Mouse (Mus musculus) kidney, postnatal 36 days (tissue): ENCODE measurements at regions not wholly inside any gene's neighbourhood (a gene's known extent, or its start where the extent isn't known, plus 50 kb on each side); places are given as distances from the start of the nearest gene placed in this dataset.
"Not testable (repeated sequence)": the region's sequence is repeated elsewhere in the genome, so short reads cannot be mapped to it uniquely, and the experiment has no call there.

ENCODE experiments used
- DNase-seq, 2 experiments: peaks; one replicate each; pipeline ENCODE4 v3.0.0; 2021 to 2022; ENCODE audit warnings: mixed read lengths in 2 of 2

DNA sequence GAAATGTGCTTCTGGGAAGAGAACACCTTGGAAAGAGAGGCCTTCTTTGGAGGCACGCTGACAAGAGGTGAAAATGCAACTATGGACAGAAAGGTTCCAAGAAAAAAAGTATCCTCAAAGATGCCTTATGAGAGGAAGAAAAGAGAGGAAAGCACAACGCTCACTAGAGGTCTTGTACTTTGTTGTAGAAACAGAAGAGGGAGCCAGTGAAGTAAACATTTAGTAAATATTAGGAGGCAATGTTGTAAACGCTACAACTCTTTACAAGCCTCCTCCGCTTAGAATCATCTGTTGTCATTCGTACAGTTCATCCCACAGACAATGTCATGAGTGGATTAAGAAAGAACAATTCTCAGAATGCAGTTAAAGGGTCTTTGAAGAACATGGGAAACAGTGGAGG is 77.4 kb downstream of the Tfpi2 start:
- DNase-seq = peak in 1 of 2 experiments; percentile 7

DNA sequence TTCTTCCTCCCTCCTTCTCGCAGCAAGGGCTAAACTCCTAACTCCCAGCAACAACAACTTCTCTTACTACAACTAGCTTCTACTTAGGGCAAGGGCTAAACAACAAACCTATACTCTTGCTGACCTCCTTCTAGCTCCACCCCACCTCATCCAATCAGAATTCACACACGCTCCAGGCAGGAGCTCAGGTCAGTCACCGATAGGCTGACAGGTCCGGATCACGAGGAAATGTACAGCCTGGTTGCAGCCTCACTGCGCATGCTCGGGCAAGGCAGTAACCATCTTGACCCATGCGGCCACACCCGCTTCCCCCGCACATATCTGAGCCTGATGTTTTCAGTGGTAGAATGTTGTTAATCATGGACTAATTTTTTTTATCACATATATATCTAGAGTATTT is 84.0 kb downstream of the Tfpi2 start:
- no peak for DNase-seq

DNA sequence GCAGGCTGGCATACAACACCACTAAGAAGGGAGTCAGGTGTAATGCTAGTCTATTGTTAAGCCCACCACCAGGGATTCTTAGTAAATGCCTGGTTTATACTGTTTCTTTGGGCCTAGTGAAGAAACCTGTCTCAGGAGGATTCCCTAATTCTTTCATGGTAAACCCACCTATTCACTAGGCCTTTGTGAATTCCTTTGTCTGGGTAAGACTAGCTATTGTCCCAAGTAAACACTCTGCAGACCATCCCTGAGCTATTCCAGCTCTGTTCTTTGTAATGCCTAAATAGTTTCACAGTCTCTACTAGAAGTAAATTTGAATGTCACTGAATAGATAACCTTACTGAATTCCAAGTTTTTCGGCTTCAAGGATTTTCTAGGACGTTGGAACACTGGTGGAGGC is 111.3 kb upstream of the Calcr start:
- DNase-seq = not testable (repeated sequence)

DNA sequence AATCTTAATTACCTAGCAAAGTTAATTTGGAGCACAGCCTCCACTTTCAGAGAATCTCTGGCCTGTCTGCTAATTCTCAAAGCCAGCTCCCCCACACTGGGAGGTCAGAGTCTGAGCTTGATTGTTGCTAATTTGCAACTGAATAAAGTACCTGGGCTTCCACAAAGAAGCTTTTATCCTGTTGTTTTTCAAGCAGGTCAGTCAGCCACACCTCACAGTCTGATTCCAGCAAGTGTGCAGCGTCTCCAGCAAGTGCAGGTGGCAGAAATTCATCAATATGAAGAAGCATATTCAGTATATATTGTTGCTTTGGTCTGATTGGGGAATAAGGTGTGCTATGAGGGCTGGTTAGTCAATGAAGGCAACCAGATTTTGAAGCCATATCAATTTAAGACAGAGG is 110.3 kb upstream of the Calcr start:
- peak in 1 of 2 experiments; percentile 2 for DNase-seq

DNA sequence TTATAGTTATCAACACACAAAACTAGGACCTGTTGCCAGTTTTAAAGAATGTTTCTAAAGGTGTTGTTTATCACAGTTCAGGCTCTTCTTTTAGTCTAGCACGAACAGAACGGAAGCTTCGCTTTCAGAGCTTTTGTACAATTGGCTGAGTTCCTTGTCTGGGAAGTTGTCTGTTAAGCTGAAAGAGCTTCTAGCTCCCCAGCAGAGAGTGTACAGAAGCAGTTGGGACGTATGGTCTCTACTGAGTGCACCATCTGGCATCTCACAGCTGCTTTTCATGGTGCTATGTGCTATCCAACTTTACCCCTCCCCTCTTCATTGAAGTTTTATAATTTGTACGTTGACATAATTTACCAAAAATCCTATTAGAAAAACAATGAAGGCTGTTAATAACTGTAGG is 96.5 kb upstream of the Calcr start:
- no peak for DNase-seq

DNA sequence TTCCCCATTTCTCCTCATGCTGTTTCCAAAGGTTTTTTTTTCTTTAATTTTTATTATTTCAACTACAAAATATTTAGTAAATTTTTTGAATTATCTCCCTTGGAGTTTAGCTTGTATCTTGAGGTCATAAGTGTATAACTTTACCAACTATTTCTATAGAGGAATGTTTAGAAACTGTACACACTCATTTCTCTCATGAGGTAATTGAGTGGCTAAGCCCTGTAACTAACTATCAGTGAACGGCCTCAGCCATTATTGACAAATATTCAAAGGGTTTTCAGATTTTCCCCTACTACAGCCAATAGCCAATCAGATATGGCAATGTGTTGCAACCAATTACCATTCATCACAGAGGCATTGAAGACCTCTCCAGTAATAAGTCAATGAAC is 96.1 kb upstream of the Calcr start:
- no peak for DNase-seq

DNA sequence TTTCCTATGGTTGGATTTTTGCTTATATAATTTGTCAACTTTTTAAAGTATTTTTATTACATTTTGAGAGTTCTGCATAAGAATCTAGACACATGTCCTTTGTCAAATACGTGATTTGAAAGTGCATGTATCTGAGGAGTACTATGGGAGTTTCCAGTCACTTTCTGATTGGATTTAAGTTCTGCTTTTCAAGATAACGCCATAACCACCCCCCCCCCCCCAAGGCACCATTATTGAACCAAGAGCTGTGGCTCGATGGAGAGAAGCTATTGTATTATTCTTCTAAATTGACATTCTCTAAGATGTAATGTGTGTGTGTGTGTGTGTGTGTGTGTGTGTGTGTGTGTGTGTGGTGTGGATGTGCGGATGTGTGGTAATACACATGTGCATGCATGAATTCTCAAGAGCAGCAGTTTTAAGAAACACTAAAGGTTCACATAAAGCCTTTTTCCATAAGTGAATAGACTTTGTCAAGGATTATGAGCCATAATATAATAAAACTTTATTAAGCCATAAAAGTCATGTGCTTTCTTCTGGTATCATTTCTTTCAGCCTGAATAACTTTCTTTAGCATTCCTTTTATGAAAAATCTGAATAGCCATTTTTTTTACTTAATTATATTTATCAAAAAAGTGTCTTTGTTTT is 95.5 kb upstream of the Calcr start:
- no peak for DNase-seq

DNA sequence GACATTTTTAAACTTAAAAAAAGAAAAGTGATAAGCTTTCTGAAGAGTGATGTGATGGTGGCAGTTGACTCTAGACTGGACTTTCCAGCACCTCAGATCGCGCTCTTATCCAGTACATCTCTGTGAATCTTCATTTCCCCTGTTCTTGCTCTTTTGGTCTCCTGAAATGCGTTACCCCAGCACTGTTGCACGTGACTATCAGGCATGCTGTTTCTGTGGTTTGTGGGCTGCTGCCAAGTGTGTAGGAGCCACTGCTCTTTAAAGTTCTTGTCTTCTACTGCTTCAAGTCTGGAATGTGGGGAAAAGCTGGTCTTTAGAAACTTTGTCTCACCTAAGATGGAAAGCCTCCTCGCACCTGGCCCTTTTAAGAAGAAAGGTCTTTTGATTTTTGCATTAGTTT is 85.6 kb upstream of the Calcr start:
- DNase-seq = no peak
